Mouse (Mus musculus): ENCODE results near the gene Arglu1.

- no peak for TF ChIP-seq GATA1 (IDR thresholded peaks at IDR 0.05; ENCODE audit: low read length)
- TF ChIP-seq TAL1 (IDR thresholded peaks at IDR 0.05; ENCODE audit: low read length): no peak
Observed at GRCm38 (mm10) chr8:8644160-8644915, 46.0 kb downstream of the Arglu1 start.
